Mouse (Mus musculus) urinary bladder, postnatal 36 days (tissue): ENCODE measurements around the gene Fam228b.
A peak's percentile ranks its signal among the peaks of the same experiment; 100 is the strongest.
"Not testable (repeated sequence)": the region's sequence is repeated elsewhere in the genome, so short reads cannot be mapped to it uniquely, and the experiment has no call there.

ENCODE experiments used
- DNase-seq, 2 experiments: peaks; one replicate each; pipeline ENCODE4 v3.0.0; 2022; ENCODE audit warnings: low spot score in 2 of 2, mixed read lengths in 1 of 2

Gene Fam228b

GRCm38 (mm10) chr12:4768492-4769332 lies at the start of gene Fam228b, which contains the start of gene Pfn4:
Fam228b (minus strand) TSS chr12:4769267.
Pfn4 (plus strand) TSS chr12:4769022.
- peak; percentile 96 to 98 for DNase-seq

GRCm38 (mm10) chr12:4817361-4818101 lies 48.5 kb upstream of the Fam228b start, which contains the start of gene Sf3b6:
Sf3b6 (plus strand) TSS chr12:4817544.
- DNase-seq: peak; percentile 99

DNA sequence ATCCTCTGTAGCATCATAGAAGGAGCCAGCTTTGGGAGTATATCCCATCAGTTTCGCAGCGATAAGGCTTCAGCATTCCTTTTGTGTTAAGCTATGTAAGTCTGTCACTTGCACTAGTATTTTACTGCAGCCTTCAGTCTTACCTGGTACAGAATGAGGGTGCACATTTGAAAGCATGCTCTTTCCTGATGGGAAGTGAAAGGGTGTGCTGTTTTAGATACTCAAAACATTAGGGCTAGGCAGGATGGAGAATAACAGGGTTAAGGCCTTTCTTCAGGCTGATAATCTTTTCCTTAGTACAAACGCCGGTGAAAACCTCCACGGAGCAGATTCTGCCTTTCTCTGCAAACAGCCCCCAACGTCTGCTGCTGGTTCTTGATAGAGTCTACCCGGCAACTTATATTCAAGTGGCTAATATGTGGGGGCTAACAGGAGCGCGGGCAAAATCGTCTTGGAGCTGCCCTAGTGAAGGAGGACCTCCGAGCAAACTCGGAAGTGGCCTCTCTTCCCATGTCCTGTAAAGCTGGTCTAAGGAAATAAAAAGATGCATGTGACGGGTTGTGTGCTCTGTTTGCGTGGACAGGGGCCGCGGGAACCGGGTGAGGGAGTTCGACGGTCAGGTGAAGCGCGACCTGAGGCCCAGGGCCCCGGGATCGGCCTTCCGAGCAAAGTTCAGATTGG lies 47.8 kb upstream of the Fam228b start:
- no peak for DNase-seq

GRCm38 (mm10) chr12:4813636-4814035 lies 44.6 kb upstream of the Fam228b start:
- no peak for DNase-seq

GRCm38 (mm10) chr12:4811705-4812104 lies 42.6 kb upstream of the Fam228b start:
- no peak for DNase-seq

DNA sequence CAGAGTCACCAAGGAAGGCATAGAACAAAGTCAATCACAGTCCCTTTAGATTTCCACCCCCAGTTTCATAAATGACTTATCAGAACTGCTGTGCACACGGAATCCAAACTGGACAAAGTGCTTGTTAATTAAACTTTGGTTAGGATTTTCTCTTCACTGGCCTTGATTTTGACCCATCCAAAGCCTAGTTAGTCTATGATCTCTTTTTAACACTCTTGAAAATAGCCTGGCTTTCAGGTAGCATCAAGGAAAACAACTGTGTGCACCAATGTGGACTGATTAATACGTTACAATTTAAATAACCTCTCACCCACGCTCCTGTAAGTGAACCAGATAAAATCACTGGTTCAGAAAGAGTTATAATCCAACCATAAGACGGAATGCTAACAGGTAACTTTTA lies 42.0 kb upstream of the Fam228b start:
- DNase-seq: no peak

DNA sequence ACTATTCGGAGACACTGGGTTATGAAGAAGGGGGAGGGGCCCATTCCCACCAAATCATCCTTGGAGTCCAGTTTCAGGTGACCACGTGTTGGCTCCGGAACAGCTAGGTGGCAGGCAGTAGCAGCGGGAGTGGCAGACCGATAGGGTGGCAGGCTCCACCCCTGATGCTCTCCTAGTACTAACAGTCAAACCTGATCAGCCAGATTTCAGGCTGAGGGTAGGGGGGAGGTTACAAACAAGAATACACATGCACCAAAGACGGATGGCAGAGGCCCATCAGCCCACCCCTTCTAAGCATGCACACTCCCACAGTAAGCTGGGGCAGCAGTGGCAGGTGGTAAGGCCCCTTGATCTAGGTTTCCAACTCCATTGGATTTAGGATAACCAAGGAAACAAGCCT lies 28.4 kb upstream of the Fam228b start:
- DNase-seq: peak; percentile 38 to 49

GRCm38 (mm10) chr12:4793718-4794117 lies 24.7 kb upstream of the Fam228b start:
- DNase-seq: no peak

GRCm38 (mm10) chr12:4788128-4788527 lies 19.1 kb upstream of the Fam228b start:
- not testable (repeated sequence) for DNase-seq

DNA sequence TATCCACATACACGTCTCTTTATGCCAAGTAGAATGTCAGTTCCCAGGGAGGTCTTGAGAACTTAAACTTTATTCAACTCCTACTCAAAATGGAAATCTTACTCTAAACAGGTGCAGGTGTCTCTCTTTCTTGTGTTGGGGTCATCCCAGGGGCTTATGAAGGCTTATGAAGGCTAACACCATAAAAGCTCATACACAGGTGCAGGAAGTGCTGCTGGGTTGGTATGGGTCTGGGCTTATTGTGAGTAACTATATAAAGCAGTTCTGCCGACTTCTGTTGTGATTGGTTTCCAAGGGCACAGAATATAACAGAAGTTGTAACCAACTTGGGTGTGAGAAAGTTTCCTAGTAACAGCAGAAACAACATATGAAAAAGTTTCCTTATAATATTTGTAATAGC lies 15.4 kb upstream of the Fam228b start:
- no peak for DNase-seq

DNA sequence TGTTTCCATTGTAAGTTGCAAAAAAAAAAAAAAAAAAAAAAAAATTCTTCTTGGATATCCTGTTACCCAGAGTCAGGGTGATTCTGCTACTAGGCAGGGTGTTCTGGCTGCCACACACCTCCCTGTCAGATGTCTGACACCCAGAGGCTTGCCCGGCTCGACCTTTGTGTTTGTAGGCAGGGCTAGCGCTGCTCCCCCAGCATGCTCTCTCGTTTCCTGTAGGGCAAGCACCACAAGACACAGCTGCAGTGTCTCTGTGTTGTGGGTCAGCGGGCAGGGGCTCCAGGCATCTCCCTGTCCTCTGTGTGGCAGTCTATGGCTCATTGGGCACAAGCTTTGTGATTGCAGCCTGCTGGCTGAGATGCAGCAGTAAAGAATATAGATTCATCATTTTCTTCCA lies 14.5 kb upstream of the Fam228b start:
- DNase-seq: no peak

DNA sequence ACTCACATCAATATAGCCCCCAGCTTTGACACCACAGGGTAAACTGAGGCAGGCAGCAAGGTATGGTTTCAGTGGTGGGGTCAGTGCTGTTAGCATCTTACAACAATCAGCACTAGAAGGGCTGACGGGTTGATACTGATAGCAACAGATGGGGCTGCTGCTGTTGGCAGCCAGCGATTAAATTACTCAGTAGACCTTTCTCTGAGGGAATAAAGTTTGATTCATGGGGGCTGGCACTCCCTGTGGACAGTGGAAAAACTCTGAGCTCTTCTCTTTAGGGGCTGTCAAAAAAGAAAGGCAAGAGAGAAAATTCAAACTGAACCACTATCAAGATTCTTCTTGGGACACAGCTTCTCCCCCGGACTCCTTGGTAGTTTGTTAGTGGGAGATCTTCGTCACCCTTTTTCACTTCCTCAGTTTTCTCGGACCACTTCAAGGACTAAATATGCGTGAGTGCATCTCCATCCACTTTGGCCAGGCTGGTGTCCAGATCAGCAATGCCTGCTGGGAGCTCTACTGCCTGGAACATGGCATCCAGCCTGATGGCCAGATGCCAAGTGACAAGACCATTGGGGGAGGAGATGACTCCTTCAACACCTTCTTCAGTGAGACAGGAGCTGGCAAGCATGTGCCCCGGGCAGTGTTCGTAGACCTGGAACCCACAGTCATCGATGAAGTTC lies 12.8 kb upstream of the Fam228b start:
- not testable (repeated sequence) for DNase-seq

DNA sequence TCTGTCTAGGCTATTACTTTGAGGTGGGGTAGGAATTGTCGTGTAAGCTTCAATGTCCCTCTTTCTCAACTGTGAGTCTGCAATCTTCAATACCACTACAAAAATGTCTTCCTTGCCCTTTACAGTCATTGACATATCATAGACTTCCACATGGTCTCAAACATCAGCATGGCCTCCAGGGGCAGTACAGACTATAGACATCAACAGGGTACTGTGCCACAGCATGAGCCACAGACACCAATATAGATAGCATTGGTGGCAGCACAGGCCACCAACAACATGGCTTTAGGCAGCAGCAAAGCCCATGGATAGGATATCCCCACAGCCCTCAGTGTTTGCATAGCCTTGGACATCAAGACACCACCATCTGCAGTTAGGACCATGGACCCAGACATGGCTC lies 12.2 kb upstream of the Fam228b start:
- DNase-seq: no peak

DNA sequence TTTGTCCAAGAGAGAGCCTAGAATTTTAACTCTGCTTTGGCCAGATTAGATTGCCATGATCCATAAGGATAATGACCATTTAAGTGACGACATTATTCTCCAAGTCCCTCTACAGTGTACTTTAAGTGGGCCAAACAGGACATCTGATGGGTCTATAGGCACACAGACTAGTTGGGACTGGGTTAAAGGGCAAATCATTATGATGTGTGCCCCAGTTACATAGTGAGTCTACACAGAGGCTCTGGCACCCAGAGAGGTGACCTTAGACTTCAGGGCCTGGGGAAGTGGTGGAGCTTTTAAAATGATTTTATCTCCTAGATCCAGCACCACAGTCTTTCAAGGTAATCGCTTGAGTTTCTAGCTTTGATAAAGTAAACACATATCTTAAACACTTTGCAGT lies 11.2 kb upstream of the Fam228b start:
- no peak for DNase-seq

DNA sequence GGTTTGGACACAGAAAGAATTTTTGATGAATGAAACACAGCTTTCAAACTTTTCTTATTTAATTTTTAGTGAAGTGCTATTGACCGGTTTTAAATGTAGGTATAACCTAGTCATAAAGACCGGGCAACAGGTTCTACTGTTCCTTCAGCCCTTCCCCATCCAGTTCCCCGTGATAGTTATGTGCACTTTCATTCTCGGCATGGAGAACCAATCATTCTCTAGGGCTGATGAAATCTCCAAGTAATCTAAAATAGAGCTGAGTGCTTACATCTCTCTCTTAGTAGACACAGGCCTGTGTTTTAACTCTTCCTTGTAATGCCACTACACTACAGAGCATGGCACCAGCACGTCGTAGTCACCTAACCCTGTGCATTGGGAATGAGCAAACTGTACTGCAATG lies 8.7 kb upstream of the Fam228b start:
- DNase-seq: no peak

DNA sequence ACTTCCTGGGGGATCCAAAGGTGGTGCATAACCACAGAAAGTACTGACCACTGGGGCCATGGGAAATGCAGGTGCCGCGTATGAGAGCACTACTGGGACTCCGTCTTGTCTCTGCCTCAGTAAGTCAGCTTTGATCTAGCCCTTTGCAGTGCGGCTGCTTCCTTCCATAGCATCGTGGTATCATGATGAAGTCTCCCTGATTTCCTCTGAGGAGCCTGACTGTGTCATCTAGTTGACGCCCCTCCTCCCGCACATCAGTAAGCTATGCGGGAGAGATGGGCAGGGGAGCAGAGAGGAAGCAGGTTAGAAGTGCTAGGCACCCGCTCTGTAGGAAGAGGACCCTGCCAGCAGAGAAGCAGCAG lies 6.5 kb upstream of the Fam228b start:
- DNase-seq: no peak

DNA sequence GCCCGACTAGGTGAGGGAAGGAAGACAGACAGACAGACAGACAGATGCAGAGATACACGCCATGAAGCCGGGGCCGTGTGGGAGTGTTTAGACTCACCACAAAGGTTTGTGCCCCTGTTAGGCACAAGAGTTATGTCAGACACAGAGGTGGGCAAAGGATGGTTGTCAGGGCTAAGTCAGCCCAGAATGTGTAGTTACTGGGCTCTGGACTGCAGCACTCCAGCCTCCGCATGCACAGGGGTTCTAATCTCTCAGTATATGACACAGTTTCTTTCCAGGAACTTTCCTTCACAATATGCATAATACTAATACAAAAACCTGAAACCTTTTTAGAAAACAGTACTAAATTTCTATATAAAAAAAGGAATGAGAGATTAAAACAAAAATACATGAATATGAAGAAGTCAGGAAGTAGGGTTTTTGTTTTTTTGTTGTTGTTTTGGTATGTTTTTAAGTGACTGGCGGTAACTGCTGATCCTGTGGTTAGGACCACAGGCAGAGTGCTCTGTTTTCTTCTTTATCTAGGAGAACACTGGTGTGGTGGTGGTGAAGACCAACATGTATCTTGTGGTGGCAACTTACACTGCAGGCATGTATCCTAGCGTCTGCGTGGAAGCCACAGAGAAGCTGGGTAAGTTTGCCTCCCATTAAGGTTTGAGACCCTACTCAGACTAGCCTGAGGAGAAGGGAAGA lies 6.0 kb upstream of the Fam228b start:
- no peak for DNase-seq

DNA sequence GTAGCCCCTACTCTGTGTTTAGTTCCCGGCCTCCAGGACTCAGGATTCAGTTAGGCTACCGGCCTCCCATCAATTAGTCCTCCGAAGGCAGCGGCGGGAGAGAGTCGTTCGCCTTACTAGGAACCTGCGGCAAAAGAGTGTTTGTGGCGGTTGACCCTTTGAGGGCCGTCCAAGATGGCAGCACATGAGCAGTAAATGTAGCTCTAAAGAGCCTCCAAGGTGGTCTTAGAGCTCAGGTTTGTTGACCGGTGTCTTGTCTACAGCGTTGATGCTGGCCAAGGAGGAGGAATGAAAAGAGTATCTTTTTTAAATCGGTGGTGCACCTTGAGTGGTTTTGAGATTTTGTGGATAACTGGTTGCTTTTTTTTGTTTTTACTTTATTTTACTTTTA lies 261 bp upstream of the Fam228b start:
- no peak for DNase-seq

DNA sequence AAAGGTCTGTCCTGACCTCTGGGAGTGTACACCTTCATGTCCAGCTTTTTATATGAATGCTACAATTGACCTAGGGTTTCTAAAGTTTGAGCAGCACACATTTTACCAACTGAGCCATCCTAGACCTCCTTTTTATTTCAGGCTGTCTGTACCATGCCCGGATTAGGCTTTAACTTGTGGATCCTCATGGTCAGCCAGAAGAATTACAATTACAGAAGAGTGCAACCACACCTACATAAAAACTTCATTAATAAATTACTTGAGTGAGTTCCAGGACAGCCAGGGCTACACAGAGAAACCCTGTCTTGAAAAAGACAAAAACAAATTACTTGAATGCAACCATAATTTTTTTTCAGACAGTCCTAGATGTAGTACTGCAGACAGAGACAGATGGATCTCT lies 12.0 kb downstream of the Fam228b start:
- DNase-seq: no peak

GRCm38 (mm10) chr12:4754451-4754850 lies 14.6 kb downstream of the Fam228b start:
- not testable (repeated sequence) for DNase-seq

- no peak for DNase-seq
These were observed 24.6 kb downstream of the Fam228b start for GRCm38 (mm10) chr12:4744486-4744885.
